Mouse (Mus musculus): Measurements from ENCODE around the gene Ccdc74a. TPM values are rescaled to one million over a fixed set of nuclear protein-coding genes. Genes with fewer than 3 reads are reported as not detected.

The Ccdc74a gene
- 5.2 TPM for polyA plus RNA-seq (2014; fragmentation: Illumina TruSeq; extraction: RNeasy Lipid Tissue Mini Kit (QIAGEN cat#74804); ENCODE audit: insufficient read depth, low read depth, low replicate concordance)

GRCm38 (mm10) chr16:17646310-17647114 lies at the start of gene Ccdc74a:
Gene Ccdc74a, plus strand, starts transcription at chr16:17646470.

DNA sequence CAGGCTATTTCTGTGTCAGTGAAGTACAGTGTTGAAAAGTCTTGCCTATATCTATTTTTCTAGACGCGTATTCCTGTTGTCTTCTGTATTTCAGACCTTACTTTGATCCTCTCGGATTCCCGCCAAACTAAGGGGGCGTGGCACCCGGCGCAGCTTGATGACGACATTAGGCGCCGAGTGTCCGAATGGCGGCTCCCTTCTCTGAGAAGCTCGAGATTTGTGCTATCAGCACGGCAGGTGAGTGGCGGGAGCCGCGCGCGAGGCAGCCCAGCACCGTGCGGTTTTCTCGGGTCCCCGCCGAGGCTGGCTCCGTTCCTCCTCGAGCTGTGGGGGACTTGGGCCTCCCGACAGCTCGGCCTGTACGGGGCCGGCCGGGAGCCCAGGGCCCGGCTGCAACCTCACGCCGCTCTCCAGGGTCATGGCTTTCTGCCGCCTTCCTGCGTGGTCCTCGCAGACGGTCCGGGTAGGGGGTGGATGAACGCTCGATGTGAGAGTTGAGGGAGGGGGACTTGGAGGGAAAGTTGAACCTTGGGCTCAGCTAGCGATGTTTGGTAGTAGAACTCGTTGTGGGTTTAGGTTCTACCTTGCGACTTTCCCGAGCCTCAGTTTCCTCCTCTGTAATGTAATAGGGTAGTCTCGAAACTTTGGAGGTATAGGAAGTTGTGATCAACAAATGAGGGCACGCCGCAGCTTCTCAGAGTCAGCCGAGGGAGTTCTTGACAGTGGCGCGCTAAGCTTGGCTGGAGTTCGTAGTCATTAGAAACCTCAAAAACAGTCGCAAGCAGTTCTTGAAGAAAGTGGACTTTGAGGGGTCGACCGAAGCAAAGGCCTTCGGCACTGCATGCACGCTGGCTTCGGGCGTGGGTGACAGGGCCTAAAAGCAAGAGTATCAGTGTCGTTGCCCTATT lies 26.8 kb upstream of the Ccdc74a start, which contains the start of gene Smpd4:
TSS of gene Smpd4 (plus strand) at position 157 of the 908 bp plus-strand sequence.

Other genes with a start within 250 kb of the Ccdc74a start
- 15.6 TPM for gene Snap29, start 240.5 kb upstream of the Ccdc74a start, polyA plus RNA-seq (2014; fragmentation: Illumina TruSeq; extraction: RNeasy Lipid Tissue Mini Kit (QIAGEN cat#74804); ENCODE audit: insufficient read depth, low read depth, low replicate concordance)
- 34.8 TPM for gene Pi4ka, start 240.2 kb upstream of the Ccdc74a start, polyA plus RNA-seq (2014; fragmentation: Illumina TruSeq; extraction: RNeasy Lipid Tissue Mini Kit (QIAGEN cat#74804); ENCODE audit: insufficient read depth, low read depth, low replicate concordance)
- gene Crkl, start 194.5 kb upstream of the Ccdc74a start, polyA plus RNA-seq (2014; fragmentation: Illumina TruSeq; extraction: RNeasy Lipid Tissue Mini Kit (QIAGEN cat#74804); ENCODE audit: insufficient read depth, low read depth, low replicate concordance), result 12.3 TPM
- gene Aifm3, start 156.9 kb upstream of the Ccdc74a start, polyA plus RNA-seq (2014; fragmentation: Illumina TruSeq; extraction: RNeasy Lipid Tissue Mini Kit (QIAGEN cat#74804); ENCODE audit: insufficient read depth, low read depth, low replicate concordance), result 0.99 TPM
- 42.2 TPM for gene Lztr1, start 137.8 kb upstream of the Ccdc74a start, polyA plus RNA-seq (2014; fragmentation: Illumina TruSeq; extraction: RNeasy Lipid Tissue Mini Kit (QIAGEN cat#74804); ENCODE audit: insufficient read depth, low read depth, low replicate concordance)
- 28.1 TPM for gene Thap7, start 115.3 kb upstream of the Ccdc74a start, polyA plus RNA-seq (2014; fragmentation: Illumina TruSeq; extraction: RNeasy Lipid Tissue Mini Kit (QIAGEN cat#74804); ENCODE audit: insufficient read depth, low read depth, low replicate concordance)
- 5.4 TPM for gene Lrrc74b, start 85.2 kb upstream of the Ccdc74a start, polyA plus RNA-seq (2014; fragmentation: Illumina TruSeq; extraction: RNeasy Lipid Tissue Mini Kit (QIAGEN cat#74804); ENCODE audit: insufficient read depth, low read depth, low replicate concordance)
- gene P2rx6, start 84.6 kb upstream of the Ccdc74a start, polyA plus RNA-seq (2014; fragmentation: Illumina TruSeq; extraction: RNeasy Lipid Tissue Mini Kit (QIAGEN cat#74804); ENCODE audit: insufficient read depth, low read depth, low replicate concordance), result 5.4 TPM
- 10.1 TPM for gene Slc7a4, start 63.3 kb upstream of the Ccdc74a start, polyA plus RNA-seq (2014; fragmentation: Illumina TruSeq; extraction: RNeasy Lipid Tissue Mini Kit (QIAGEN cat#74804); ENCODE audit: insufficient read depth, low read depth, low replicate concordance)
- gene Smpd4, start 27.1 kb upstream of the Ccdc74a start, polyA plus RNA-seq (2014; fragmentation: Illumina TruSeq; extraction: RNeasy Lipid Tissue Mini Kit (QIAGEN cat#74804); ENCODE audit: insufficient read depth, low read depth, low replicate concordance), result 7.3 TPM
- gene Med15, start 86.4 kb downstream of the Ccdc74a start, polyA plus RNA-seq (2014; fragmentation: Illumina TruSeq; extraction: RNeasy Lipid Tissue Mini Kit (QIAGEN cat#74804); ENCODE audit: insufficient read depth, low read depth, low replicate concordance), result 16.6 TPM
- 18.9 TPM for gene Klhl22, start 113.1 kb downstream of the Ccdc74a start, polyA plus RNA-seq (2014; fragmentation: Illumina TruSeq; extraction: RNeasy Lipid Tissue Mini Kit (QIAGEN cat#74804); ENCODE audit: insufficient read depth, low read depth, low replicate concordance)
- 31.5 TPM for gene Scarf2, start 150.8 kb downstream of the Ccdc74a start, polyA plus RNA-seq (2014; fragmentation: Illumina TruSeq; extraction: RNeasy Lipid Tissue Mini Kit (QIAGEN cat#74804); ENCODE audit: insufficient read depth, low read depth, low replicate concordance)
- not detected for gene B830017H08Rik, start 186.7 kb downstream of the Ccdc74a start, polyA plus RNA-seq (2014; fragmentation: Illumina TruSeq; extraction: RNeasy Lipid Tissue Mini Kit (QIAGEN cat#74804); ENCODE audit: insufficient read depth, low read depth, low replicate concordance)
- 3.9 TPM for gene Car15, start 191.9 kb downstream of the Ccdc74a start, polyA plus RNA-seq (2014; fragmentation: Illumina TruSeq; extraction: RNeasy Lipid Tissue Mini Kit (QIAGEN cat#74804); ENCODE audit: insufficient read depth, low read depth, low replicate concordance)
- gene Gm20518, start 245.2 kb downstream of the Ccdc74a start, polyA plus RNA-seq (2014; fragmentation: Illumina TruSeq; extraction: RNeasy Lipid Tissue Mini Kit (QIAGEN cat#74804); ENCODE audit: insufficient read depth, low read depth, low replicate concordance), result 0.10 TPM
- 0.06 TPM for gene Tssk1, start 247.8 kb downstream of the Ccdc74a start, polyA plus RNA-seq (2014; fragmentation: Illumina TruSeq; extraction: RNeasy Lipid Tissue Mini Kit (QIAGEN cat#74804); ENCODE audit: insufficient read depth, low read depth, low replicate concordance)